ENCODE assay signal across 16 mouse cellular contexts in the genomic region with DNA sequence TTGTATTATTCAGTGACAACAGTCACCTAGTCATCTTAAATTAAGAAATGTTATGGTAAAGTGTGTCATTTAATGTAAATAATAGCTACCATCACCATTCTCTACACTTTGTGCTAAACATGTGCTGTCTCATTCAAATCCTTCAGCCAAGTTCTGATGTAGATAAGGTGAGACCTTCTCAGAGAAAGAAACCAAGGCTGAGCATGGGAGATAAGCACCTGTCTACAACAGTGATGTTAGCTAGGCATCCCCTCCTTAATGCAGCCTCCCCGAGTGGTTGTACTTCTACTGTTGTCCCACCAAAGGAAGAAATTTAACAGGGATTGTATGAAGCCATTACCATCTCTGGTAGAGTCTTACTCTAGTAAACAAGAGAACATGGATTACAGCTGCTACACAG.
"Had no signal": no experiment of that assay in that cellular context is flagged by ENCODE, and none has a peak within 500 bp of the region (broad histone marks: within the 10 kb centered on the region; RNA-seq: fewer than 3 reads in every experiment).

No protein-coding gene starts in this region.

- DNase-seq: retina, postnatal 1 day; right cerebral cortex, adult 18-20 months; right cerebral cortex, postnatal 14 days; right cerebral cortex, postnatal 25 days; right cerebral cortex, postnatal 4 days; spleen, adult 18-20 months; thymus, adult 18-20 months; thymus, adult 2 months; thymus, postnatal 14 days; thymus, postnatal 25 days; thymus, postnatal 36 days; thymus, postnatal 4 days had no signal

- H3K9me3 ChIP-seq: neural tube, embryonic 15.5 days; stomach, embryonic 15.5 days had no signal

- H3K4me3 ChIP-seq: neural tube, embryonic 13.5 days; neural tube, embryonic 15.5 days; stomach, embryonic 15.5 days had no signal

- H3K4me2 ChIP-seq: neural tube, embryonic 13.5 days; neural tube, embryonic 15.5 days; stomach, embryonic 15.5 days had no signal

- H3K4me1 ChIP-seq: neural tube, embryonic 13.5 days; neural tube, embryonic 15.5 days; stomach, embryonic 15.5 days had no signal

- H3K27ac ChIP-seq: neural tube, embryonic 13.5 days; neural tube, embryonic 15.5 days; stomach, embryonic 15.5 days; stomach, postnatal 0 days had no signal

- H3K36me3 ChIP-seq: neural tube, embryonic 13.5 days; neural tube, embryonic 15.5 days; stomach, embryonic 15.5 days had no signal

- H3K27me3 ChIP-seq: neural tube, embryonic 13.5 days; neural tube, embryonic 15.5 days; stomach, embryonic 15.5 days had no signal

- H3K9ac ChIP-seq: neural tube, embryonic 13.5 days; neural tube, embryonic 15.5 days; stomach, embryonic 15.5 days had no signal
